Mouse (Mus musculus) hindbrain, embryonic 12.5 days (tissue): ENCODE data around the gene H1fnt. TPM values are rescaled to one million over a fixed set of nuclear protein-coding genes. Genes with fewer than 3 reads are reported as not detected.

Source experiments
- ATAC-seq: fragments of 200-750 bp; cut with Nextera tagmentation; 2 replicates; pipeline ENCODE4 v1.8.0; 2017; ENCODE audit warnings: moderate TSS enrichment; ENCODE audit not compliant: low FRiP score
- H3K27ac ChIP-seq: fragments of 300-500 bp; sonication (generic); 2 replicates; pipeline ENCODE4 v1.5.1; 2016; ENCODE audit warnings: mild to moderate bottlenecking
- H3K27me3 ChIP-seq: fragments of 300-500 bp; sonication (generic); 2 replicates; pipeline ENCODE4 v1.6.1; 2016; ENCODE audit warnings: mild to moderate bottlenecking
- H3K36me3 ChIP-seq: fragments of 300-500 bp; sonication (generic); 2 replicates; pipeline ENCODE4 v1.6.1; 2016; ENCODE audit warnings: mild to moderate bottlenecking
- H3K4me1 ChIP-seq: fragments of 300-500 bp; sonication (generic); 2 replicates; pipeline ENCODE4 v1.6.1; 2016
- H3K4me2 ChIP-seq: fragments of 300-500 bp; sonication (generic); replicated peaks from 2 replicates; pipeline ENCODE4 v1.6.1; 2016; ENCODE audit warnings: mild to moderate bottlenecking
- H3K4me3 ChIP-seq: fragments of 300-500 bp; sonication (generic); 2 replicates; pipeline ENCODE4 v1.5.1; 2016; ENCODE audit warnings: mild to moderate bottlenecking
- H3K9ac ChIP-seq: fragments of 300-500 bp; sonication (generic); 2 replicates; pipeline ENCODE4 v1.6.1; 2016; ENCODE audit warnings: mild to moderate bottlenecking, moderate library complexity
- H3K9me3 ChIP-seq: fragments of 300-500 bp; sonication (generic); replicated peaks from 2 replicates; pipeline ENCODE4 v1.6.1; 2016; ENCODE audit warnings: mild to moderate bottlenecking
- WGBS: fragments of 180-500 bp; shearing (Covaris S2); methylation state at CpG from one replicate; pipeline ENCODE4 v1.1.7; 2016; 5-methylcytosine and 5-hydroxymethylcytosine counted together
- polyA plus RNA-seq: library from polyadenylated mRNA; unstranded; fragments of >200 nt; fragmentation: Nextera tagmentation; extraction: Ambion mirVana; gene quantifications from 2 replicates; pipeline ENCODE4 v1.2.1, GENCODE M21; 2016

H1fnt gene
- polyA plus RNA-seq: not detected in 2 replicates

DNA sequence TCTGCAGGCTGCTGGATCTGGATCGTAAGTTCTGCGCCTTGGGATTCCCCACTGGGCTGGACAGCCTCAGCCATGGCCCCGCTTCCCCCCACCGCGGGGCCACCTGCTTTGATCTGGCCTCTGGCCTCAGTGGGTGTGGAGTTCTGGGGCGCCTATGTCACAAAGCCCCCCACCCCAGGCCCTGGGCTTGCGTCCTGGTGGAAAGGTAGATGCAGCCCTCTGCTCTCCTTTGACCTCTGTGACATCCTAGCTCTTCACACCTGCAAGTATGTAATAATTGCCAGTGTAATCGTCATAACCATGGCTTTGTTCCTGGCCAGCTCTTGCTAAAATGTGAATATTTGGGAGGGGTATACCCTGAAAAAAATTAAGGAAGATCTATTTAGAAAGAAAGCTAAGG, at the start of gene H1fnt:
Gene H1fnt, minus strand, starts transcription at position 101 of the 400 bp plus-strand sequence.
- H3K4me1 ChIP-seq: no peaks in the 10 kb centered on the region
- H3K9ac ChIP-seq: no peak within 1 kb of the TSS
- H3K27me3 ChIP-seq: no peaks in the 10 kb centered on the region
- no peaks in the 10 kb centered on the region for H3K36me3 ChIP-seq
- WGBS: 84% methylated on average over 8 of the region's 8 CpGs
- no peaks in the 10 kb centered on the region for H3K9me3 ChIP-seq
- H3K27ac ChIP-seq: no peak within 1 kb of the TSS
- no peak within 1 kb of the TSS for H3K4me3 ChIP-seq
- ATAC-seq: no peak
- no peak within 1 kb of the TSS for H3K4me2 ChIP-seq

- ATAC-seq: peak; percentile 52; the same call in 1 of the 2 replicates
- 0 out of 2 replicates have a peak, but pooled peaks cover 4% of the 10 kb centered on the region for H3K36me3 ChIP-seq
- H3K27ac ChIP-seq: no peak within 1 kb of the TSS
- H3K4me2 ChIP-seq: peak within 1 kb of the TSS; percentile 94
- peak within 1 kb of the TSS; percentile 82 for H3K9ac ChIP-seq
- peaks cover 8% of the 10 kb centered on the region; the same call in 1 of the 2 replicates for H3K27me3 ChIP-seq
- H3K4me3 ChIP-seq: peak within 1 kb of the TSS; percentile 73
- H3K9me3 ChIP-seq: 0 out of 2 replicates have a peak, but pooled peaks cover 4% of the 10 kb centered on the region
- 3% methylated on average over 50 of the region's 60 CpGs for WGBS
- 0 out of 2 replicates have a peak, but pooled peaks cover 5% of the 10 kb centered on the region for H3K4me1 ChIP-seq
Observed at GRCm38 (mm10) chr15:98295628-98296551, 38.8 kb upstream of the H1fnt start, which contains the start of gene Zfp641. Gene Zfp641 (minus strand): TSS chr15:98296161.

DNA sequence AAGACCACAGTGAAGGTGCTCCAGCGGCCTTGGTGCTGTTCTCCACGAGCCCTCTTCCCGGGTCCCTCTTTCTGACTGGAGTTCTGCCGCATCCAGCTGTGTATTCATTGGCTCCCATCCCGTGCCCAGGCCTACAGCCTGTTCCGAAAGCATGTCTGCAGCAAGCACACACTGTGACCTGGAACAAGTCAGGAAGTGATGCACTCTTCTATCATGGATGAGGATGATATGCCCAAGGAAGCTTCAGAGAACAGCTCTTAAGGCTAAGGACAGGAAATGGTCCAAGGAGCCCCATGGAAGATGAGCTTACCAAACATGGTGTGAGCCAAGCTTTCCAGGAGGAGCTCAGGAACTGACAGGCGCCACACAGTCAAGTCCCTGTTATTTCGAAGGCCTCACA, 36.6 kb upstream of the H1fnt start:
- 90% methylated on average over 8 of the region's 8 CpGs for WGBS
- H3K9ac ChIP-seq: no peak overlapping the region
- H3K4me3 ChIP-seq: no peak overlapping the region
- no peak overlapping the region for H3K4me2 ChIP-seq
- H3K27ac ChIP-seq: no peak overlapping the region
- H3K9me3 ChIP-seq: no peaks in the 10 kb centered on the region
- peaks cover 8% of the 10 kb centered on the region; the same call in 1 of the 2 replicates for H3K27me3 ChIP-seq
- H3K4me1 ChIP-seq: 0 out of 2 replicates have a peak, but pooled peaks cover 5% of the 10 kb centered on the region
- ATAC-seq: no peak
- 0 out of 2 replicates have a peak, but pooled peaks cover 4% of the 10 kb centered on the region for H3K36me3 ChIP-seq

DNA sequence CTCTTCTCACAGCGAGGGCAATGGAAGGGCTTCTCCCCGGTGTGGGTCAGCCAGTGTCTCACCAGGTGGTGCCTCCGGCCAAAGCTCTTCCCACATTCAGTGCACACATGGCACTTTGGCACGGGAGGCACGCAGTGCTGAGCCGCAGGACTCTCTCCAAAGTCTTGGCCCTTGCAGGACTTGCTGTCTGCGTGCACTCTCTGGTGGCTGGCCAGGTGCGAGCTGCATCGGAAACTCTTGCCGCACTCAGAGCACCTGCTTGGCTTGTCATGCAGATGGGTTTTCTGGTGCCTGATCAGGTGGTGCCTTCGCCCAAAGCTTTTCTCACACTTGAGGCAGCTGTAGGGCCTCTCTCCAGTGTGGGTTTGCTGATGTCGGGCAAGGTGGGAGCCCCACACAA, 31.5 kb upstream of the H1fnt start:
- H3K9ac ChIP-seq: no peak overlapping the region
- 0 out of 2 replicates have a peak, but pooled peaks cover 4% of the 10 kb centered on the region for H3K36me3 ChIP-seq
- WGBS: 73% methylated on average over 12 of the region's 12 CpGs
- H3K27ac ChIP-seq: no peak overlapping the region
- H3K4me1 ChIP-seq: no peaks in the 10 kb centered on the region
- no peak overlapping the region for H3K4me2 ChIP-seq
- H3K9me3 ChIP-seq: no peaks in the 10 kb centered on the region
- ATAC-seq: no peak
- no peaks in the 10 kb centered on the region for H3K27me3 ChIP-seq
- H3K4me3 ChIP-seq: no peak overlapping the region

GRCm38 (mm10) chr15:98286418-98286817, 29.3 kb upstream of the H1fnt start:
- WGBS: 76% methylated on average over 7 of the region's 7 CpGs
- ATAC-seq: no peak

DNA sequence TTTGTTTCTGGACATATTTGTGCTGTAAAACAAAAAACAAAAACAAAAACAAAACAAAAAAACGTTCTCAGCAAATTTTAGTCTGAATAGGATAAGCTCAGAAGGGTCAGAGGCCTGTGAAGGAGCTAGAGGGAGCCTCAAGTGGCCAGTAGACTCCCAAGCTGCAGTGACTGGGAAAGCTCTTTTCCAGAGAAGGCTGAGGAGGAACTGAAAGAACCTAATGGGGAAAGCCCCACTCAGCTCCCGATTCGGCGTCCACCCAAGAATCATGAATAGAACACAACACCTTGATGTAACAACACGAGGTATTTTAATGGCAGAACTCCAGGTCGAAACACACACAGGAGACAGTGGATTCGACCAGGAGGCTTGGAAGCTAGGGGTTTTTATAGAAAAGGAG, 683 bp upstream of the H1fnt start:
- Histone ChIP-seq H3K27ac (no peak overlapping the region), H3K27me3 (no peaks in the 10 kb centered on the region), H3K36me3 (no peaks in the 10 kb centered on the region), H3K9ac (no peak overlapping the region), H3K4me3 (no peak overlapping the region), H3K4me1 (no peaks in the 10 kb centered on the region), H3K9me3 (no peaks in the 10 kb centered on the region), H3K4me2 (no peak overlapping the region)
- WGBS: 88% methylated on average over 7 of the region's 7 CpGs
- no peak for ATAC-seq

More at GRCm38 (mm10) chr15:98286418-98286817, 29.3 kb upstream of the H1fnt start:
- H3K36me3 ChIP-seq: no peaks in the 10 kb centered on the region
- H3K27me3 ChIP-seq: no peaks in the 10 kb centered on the region
- no peak overlapping the region for H3K9ac ChIP-seq
- H3K9me3 ChIP-seq: no peaks in the 10 kb centered on the region
- no peak overlapping the region for H3K4me2 ChIP-seq
- H3K27ac ChIP-seq: no peak overlapping the region
- H3K4me1 ChIP-seq: no peaks in the 10 kb centered on the region
- H3K4me3 ChIP-seq: no peak overlapping the region

- WGBS: 93% methylated on average over 13 of the region's 13 CpGs
- Histone ChIP-seq H3K4me2 (no peak overlapping the region), H3K4me1 (no peaks in the 10 kb centered on the region), H3K4me3 (no peak overlapping the region), H3K27me3 (no peaks in the 10 kb centered on the region), H3K27ac (no peak overlapping the region), H3K36me3 (no peaks in the 10 kb centered on the region), H3K9me3 (no peaks in the 10 kb centered on the region), H3K9ac (no peak overlapping the region)
- ATAC-seq: no peak
Observed at GRCm38 (mm10) chr15:98256271-98256670, 822 bp downstream of the H1fnt start.

- Histone ChIP-seq H3K27me3 (no peaks in the 10 kb centered on the region), H3K27ac (no peak overlapping the region), H3K4me1 (no peaks in the 10 kb centered on the region), H3K4me3 (no peak overlapping the region), H3K4me2 (no peak overlapping the region), H3K9me3 (no peaks in the 10 kb centered on the region), H3K36me3 (no peaks in the 10 kb centered on the region), H3K9ac (no peak overlapping the region)
- ATAC-seq: no peak
- WGBS: 90% methylated on average over 4 of the region's 4 CpGs
Observed at GRCm38 (mm10) chr15:98235442-98235841, 21.7 kb downstream of the H1fnt start.

DNA sequence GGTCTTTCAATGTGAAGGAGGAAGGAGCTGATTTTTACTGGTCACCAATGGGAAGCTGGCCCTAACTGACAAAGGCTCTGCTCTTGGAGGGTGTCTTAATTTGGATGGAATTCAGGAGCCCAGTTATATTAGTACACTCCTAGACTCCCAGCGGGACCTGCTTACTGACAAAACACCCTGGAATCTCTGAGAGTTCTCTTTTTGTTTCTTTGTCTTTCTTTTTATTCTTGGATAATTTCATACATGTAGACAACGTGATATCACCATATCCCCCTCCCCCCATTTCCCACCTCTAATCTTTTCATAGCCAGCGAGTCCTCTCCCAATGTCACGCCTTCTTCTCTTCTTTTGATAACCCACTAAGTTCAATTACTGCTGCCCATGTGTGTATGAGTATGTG, 22.7 kb downstream of the H1fnt start, which contains the start of gene Olfr286:
Gene Olfr286, minus strand, starts transcription at position 101 of the 400 bp plus-strand sequence.
- Histone ChIP-seq H3K27me3 (no peaks in the 10 kb centered on the region), H3K9ac (no peak within 1 kb of the TSS), H3K4me2 (no peak within 1 kb of the TSS), H3K4me1 (no peaks in the 10 kb centered on the region), H3K36me3 (no peaks in the 10 kb centered on the region), H3K27ac (no peak within 1 kb of the TSS), H3K9me3 (no peaks in the 10 kb centered on the region), H3K4me3 (no peak within 1 kb of the TSS)
- ATAC-seq: no peak
- 83% methylated on average over 4 of the region's 4 CpGs for WGBS

DNA sequence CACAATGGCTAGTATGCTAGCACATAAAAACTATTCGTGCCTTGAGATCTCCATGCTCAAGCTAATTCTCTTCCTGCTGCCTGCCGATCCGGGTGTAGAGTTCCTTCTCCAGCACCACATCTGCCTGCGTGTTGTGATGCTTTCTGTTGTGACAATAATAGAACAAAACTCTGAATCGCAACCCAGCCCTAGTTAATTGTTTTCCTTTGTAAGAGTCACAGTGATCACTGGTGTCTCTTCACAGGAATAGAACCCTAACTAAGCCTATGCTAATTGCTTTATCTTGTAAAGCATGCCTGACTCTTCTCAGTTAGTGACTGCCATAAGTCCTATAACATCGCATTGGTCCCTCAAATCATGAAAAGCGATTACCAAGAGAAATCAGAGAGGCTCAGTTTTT, 31.0 kb downstream of the H1fnt start:
- H3K9ac ChIP-seq: no peak overlapping the region
- 66% methylated on average over 7 of the region's 7 CpGs for WGBS
- no peaks in the 10 kb centered on the region for H3K4me1 ChIP-seq
- H3K36me3 ChIP-seq: no peaks in the 10 kb centered on the region
- H3K27ac ChIP-seq: no peak overlapping the region
- no peak overlapping the region for H3K4me2 ChIP-seq
- no peaks in the 10 kb centered on the region for H3K27me3 ChIP-seq
- H3K9me3 ChIP-seq: no peaks in the 10 kb centered on the region
- no peak overlapping the region for H3K4me3 ChIP-seq
- no peak for ATAC-seq

DNA sequence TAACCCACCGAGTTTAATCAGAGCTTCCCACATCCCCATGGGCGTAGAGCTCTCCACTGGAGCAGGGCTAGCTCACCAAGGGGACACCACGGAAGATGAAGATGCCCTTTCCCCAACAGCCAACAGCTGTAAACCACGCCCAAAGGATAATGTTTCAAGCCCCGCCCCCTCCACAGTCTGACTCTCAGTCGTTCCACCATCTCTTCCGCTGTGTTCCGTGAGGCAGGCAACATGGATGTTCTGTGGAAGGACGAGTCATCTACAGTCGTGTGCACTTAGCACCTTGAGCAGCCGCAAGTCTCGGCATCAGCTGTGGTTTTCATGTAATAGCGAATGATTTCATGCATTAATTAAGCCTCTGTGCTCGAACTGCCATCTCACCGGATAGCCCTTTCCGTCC, 31.5 kb downstream of the H1fnt start:
- Histone ChIP-seq H3K27ac (no peak overlapping the region), H3K4me3 (no peak overlapping the region), H3K4me2 (0 out of 2 replicates have a peak overlapping the region, but pooled peaks have one; percentile 16), H3K9me3 (no peaks in the 10 kb centered on the region), H3K27me3 (no peaks in the 10 kb centered on the region), H3K9ac (no peak overlapping the region), H3K4me1 (no peaks in the 10 kb centered on the region), H3K36me3 (no peaks in the 10 kb centered on the region)
- no peak for ATAC-seq
- 48% methylated on average over 16 of the region's 16 CpGs for WGBS

- Histone ChIP-seq H3K36me3 (no peaks in the 10 kb centered on the region), H3K4me2 (no peak overlapping the region), H3K27ac (no peak overlapping the region), H3K4me3 (no peak overlapping the region), H3K9ac (no peak overlapping the region), H3K4me1 (no peaks in the 10 kb centered on the region), H3K9me3 (no peaks in the 10 kb centered on the region), H3K27me3 (no peaks in the 10 kb centered on the region)
- ATAC-seq: no peak
Observed at GRCm38 (mm10) chr15:98222377-98222776, 34.7 kb downstream of the H1fnt start.
